Mouse (Mus musculus) CD4-positive helper T cell, adult 2 months (primary cell): ENCODE data around the gene Eid3.

Experiments used
- DNase-seq: peaks from one replicate; pipeline ENCODE4 v3.0.0-alpha.2; 2012; ENCODE audit warnings: low read depth, missing footprints, low spot score

Eid3 gene

GRCm38 (mm10) chr10:82866356-82866755 lies at the start of gene Eid3:
TSS of gene Eid3 (plus strand) at chr10:82866626.
- DNase-seq: no peak

GRCm38 (mm10) chr10:82817514-82817913 lies 48.9 kb upstream of the Eid3 start:
- no peak for DNase-seq

DNA sequence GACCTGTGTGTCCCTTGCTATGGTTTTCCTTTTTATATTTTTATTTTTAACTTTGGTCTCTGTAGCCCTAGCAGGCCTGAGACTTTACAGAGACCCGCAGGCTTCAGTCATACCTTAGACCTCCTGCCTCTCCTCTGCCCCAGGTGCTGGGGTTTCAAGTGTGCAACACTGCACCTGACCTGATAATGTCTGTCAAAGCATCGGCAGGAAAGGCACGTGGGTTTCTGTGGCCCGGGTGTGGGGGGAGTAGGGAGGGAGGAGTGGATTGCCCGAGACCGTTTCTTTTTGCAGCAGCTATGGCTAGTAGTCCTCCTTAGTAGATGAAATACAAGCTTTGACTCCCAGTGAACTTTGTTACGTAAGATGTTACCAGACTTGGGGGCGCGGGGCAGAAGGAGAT lies 48.5 kb upstream of the Eid3 start:
- no peak for DNase-seq

DNA sequence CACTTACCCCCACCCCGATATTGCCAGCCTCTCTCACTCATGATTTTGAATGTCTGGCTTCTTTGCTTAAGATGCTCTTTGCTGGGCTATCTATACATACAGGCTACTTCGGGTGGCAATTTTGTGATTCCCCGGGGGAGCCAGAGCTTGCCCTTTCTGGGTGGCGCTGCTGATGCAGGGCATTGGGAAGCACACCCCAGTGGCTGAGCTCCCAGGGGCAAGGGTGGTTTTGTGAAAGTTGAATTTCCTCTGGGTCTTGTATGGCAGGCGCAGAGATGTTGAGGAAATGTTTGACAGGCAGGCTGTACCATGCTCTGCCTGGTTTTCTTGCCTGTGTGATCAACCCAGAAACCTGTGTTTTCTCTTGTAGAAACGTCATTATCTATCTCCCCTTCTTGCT lies 47.8 kb upstream of the Eid3 start:
- no peak for DNase-seq

GRCm38 (mm10) chr10:82823108-82823778 lies 43.2 kb upstream of the Eid3 start:
- DNase-seq: no peak

GRCm38 (mm10) chr10:82823779-82824177 lies 42.6 kb upstream of the Eid3 start:
- no peak for DNase-seq

DNA sequence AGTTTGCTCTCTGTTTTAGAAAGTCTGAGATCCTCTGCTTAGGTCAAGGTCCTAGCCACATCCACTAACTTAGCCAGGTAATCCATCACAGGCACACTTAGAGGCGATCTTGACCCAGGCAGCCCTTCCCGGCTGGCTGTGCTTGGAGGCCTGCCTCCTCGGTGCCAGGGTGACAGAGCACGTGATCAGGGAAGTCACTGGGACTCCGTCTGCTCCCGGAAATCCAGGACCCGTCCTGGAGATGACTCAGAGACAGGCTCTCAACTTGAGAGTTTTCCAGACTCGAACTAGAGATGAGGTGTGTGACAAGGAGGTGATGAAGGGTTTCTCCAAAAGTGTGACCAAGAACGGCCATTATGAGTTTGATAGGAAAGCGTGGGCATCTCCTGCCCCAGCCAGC lies 41.9 kb upstream of the Eid3 start:
- no peak for DNase-seq

- DNase-seq: no peak
Measured at GRCm38 (mm10) chr10:82826516-82826915, 39.9 kb upstream of the Eid3 start.

GRCm38 (mm10) chr10:82833926-82834325 lies 32.5 kb upstream of the Eid3 start, which contains the start of gene Txnrd1:
TSS of gene Txnrd1 (plus strand) at chr10:82833951.
- DNase-seq: no peak

GRCm38 (mm10) chr10:82835898-82836297 lies 30.5 kb upstream of the Eid3 start:
- no peak for DNase-seq

DNA sequence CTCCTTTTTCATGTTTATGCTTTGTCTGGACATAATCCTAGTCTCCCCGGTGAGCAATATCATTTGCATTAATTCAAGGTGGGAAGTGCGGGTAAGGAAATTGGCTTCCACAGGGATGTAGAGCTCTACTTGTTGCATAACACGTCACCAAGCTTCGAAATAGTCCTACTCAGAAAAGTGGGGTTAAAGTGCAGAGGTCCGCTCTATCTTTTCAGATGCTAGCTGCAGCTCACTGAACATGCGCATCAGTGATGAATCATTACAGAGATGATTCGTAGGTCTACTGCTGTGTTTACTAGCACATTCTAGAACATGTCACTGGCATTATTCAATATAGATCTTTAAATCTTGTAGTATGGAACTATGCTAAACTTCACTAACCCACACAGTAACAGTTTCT lies 28.0 kb upstream of the Eid3 start:
- DNase-seq: no peak

DNA sequence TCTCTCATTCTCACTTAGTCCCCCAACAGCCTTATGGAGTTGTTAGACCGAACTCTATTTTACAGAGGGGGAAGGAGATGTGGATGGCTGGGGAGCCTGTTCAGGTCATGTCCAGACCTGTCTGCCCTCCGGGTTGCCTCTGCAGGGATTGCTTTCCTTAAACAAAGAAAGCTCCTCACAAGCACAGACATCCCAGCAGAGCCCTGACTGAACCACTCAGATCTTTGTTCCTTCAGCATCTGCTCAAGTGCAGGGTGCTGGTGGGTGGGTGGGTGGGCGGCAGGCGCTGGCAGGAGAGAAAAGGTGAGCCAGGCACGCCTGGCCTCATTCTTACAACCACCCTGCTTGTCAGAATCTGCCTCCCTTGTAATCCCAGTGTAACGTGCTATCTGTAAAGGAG lies 22.3 kb upstream of the Eid3 start:
- DNase-seq: no peak

- no peak for DNase-seq
Measured at GRCm38 (mm10) chr10:82844731-82845130, 21.7 kb upstream of the Eid3 start.

GRCm38 (mm10) chr10:82847821-82848459 lies 18.5 kb upstream of the Eid3 start:
- no peak for DNase-seq

GRCm38 (mm10) chr10:82849686-82850353 lies 16.6 kb upstream of the Eid3 start:
- DNase-seq: no peak

- DNase-seq: no peak
Measured at GRCm38 (mm10) chr10:82850354-82850752, 16.1 kb upstream of the Eid3 start.

DNA sequence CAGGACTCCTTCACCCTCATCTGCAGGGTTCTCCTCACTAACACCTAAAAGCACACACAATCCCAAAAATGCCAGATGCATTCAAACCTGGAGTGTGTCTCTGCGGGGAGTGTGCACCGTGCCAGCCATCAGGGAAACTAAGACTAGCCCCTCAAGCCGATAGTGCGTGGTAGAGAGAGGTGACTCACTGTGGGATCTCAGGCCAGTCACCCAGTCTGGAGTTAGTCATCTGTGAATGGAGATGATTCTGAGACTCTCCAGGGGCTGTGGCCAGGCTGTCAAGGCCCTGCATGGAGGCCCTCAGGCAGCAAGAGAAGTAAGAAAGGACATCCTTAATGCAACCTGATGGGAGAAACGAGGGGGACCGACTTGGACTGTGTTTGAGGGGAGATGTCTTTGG lies 14.7 kb upstream of the Eid3 start:
- no peak for DNase-seq

- DNase-seq: no peak
Measured at GRCm38 (mm10) chr10:82858032-82858680, 8.3 kb upstream of the Eid3 start.

DNA sequence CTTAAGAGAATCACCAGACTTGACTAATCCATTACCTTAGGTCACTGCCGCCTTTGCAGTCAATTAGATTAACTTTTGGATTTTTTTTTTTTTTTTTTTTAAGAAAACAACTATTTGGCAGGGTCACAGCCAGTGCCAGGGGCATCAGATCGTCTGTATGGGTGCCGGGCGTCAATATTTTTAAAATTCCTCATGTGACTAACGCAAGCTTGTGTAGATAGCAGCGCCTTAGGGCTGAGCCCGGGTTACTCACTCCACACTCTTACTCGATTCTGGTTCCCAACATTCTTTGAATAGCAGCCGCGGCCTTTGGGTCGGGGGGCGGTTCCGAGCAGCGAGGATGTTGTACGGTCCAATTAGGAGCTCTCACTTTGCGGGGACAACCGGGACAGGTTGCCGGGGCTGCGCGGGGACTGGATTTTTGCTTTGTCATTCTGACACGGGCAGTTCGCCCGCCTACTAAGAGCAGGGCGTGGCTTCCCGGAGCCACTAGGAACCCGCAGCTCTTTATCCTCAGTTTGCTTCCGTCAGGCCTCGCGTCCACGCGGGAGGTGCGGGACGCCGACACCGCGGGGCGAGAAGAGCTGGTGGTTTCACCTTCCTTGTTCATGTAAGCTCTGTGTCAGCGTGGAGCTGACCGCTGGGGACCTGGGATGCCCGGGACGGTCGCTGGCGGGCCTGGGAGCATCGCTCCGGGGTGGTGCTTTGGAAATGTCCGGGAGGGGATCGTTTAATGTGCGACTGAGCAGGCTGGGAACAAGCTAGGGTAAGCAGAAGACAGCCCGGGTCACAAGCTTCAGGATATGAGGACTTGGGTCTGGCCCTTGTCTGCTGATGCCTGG lies 7.5 kb upstream of the Eid3 start:
- peak; percentile 93 for DNase-seq

DNA sequence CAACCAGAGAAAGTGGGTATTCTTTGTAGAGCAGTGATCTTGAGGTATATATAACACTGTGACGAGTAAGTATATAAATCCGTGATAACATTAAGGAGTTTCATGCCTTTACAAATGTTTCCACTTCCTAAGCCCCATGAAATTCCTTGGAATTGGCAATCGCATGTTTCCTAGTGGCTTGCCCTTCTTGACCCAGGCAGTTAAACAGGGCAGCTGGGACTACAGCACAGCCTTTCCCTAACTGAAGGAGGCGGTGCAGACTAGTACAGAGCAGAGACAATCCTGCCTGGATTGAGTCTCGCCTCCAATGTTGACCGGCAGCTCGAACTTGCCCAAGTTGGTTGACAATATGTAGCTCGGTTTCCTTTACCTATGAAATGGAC lies 6.9 kb upstream of the Eid3 start:
- DNase-seq: peak; percentile 51

DNA sequence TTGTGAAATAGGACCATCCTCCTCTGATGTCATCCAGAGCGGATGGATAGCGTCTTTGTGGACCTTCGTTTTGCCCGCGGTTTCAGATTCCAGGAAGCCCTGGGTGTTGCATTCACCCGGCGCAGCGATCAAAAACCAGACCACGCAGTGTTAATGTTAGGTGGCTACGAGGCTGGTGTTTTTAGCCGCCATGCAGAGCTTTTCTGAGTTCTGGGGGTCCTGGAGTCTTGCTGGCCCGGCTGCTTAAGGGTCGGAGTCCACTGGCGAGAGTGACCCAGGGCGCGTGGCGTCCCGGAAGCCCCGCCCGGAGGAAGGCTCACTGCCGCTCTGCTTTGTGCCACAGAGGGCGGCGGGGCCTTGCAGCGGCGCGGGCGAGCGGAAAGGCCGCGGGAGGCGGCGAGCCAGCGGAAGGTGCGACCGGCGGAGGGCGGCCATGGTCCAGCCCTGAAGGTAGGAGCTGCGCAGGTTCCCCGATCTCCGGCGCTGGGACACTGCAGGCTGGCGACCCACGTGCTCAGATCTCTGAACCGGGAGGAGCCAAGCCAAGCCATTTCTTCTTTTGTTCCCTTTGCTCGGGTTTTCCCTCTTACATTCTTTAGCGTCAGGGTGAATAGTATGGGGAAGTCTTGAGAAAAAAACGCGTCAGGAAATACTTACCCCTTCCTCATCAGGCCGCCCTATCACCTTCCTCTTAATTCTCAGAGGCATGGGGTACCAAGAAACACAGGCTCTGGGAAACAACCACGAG lies 6.1 kb upstream of the Eid3 start:
- peak; percentile 79 for DNase-seq
